Mouse (Mus musculus) forebrain, embryonic 11.5 days (tissue): ENCODE results near the gene Hist1h2br. TPM values are rescaled to one million over a fixed set of nuclear protein-coding genes. Genes with fewer than 3 reads are reported as not detected.
A peak's percentile ranks its signal among the peaks of the same experiment; 100 is the strongest.
"Not testable (repeated sequence)": the region's sequence is repeated elsewhere in the genome, so short reads cannot be mapped to it uniquely, and the experiment has no call there.

ENCODE experiments used
- ATAC-seq: fragments of 200-750 bp; cut with Nextera tagmentation; replicated peaks from 2 replicates; pipeline ENCODE4 v1.8.0; 2017; ENCODE audit warnings: moderate TSS enrichment; ENCODE audit not compliant: low FRiP score
- DNase-seq: peaks from one replicate; pipeline ENCODE4 v3.0.0-alpha.2; 2017; ENCODE audit warnings: low spot score
- H3K27ac ChIP-seq: fragments of 300-500 bp; sonication (generic); 2 replicates; pipeline ENCODE4 v1.5.1; 2014; ENCODE audit warnings: low read depth, low read length
- H3K27me3 ChIP-seq: fragments of 300-500 bp; sonication (generic); 2 replicates; pipeline ENCODE4 v1.6.1; 2014; ENCODE audit warnings: mild to moderate bottlenecking, low read length, mixed read lengths; ENCODE audit not compliant: control insufficient read depth, insufficient read depth
- H3K36me3 ChIP-seq: fragments of 300-500 bp; sonication (generic); 2 replicates; pipeline ENCODE4 v1.6.1; 2014; ENCODE audit warnings: mild to moderate bottlenecking, low read length, moderate library complexity, mixed read lengths; ENCODE audit not compliant: control insufficient read depth, insufficient read depth
- H3K4me1 ChIP-seq: fragments of 300-500 bp; sonication (generic); replicated peaks from 2 replicates; pipeline ENCODE4 v1.6.1; 2014; ENCODE audit warnings: low read length, mixed read lengths; ENCODE audit not compliant: control insufficient read depth, insufficient read depth
- H3K4me2 ChIP-seq: fragments of 300-500 bp; sonication (generic); 2 replicates; pipeline ENCODE4 v1.6.1; 2014; ENCODE audit warnings: low read depth, mild to moderate bottlenecking, low read length, moderate library complexity, mixed read lengths; ENCODE audit not compliant: severe bottlenecking
- H3K4me3 ChIP-seq: fragments of 300-500 bp; sonication (generic); 2 replicates; pipeline ENCODE4 v1.5.1; 2014; ENCODE audit warnings: low read depth, low read length
- H3K9ac ChIP-seq: fragments of 300-500 bp; sonication (generic); 2 replicates; pipeline ENCODE4 v1.6.1; 2014; ENCODE audit warnings: low read length
- H3K9me3 ChIP-seq: fragments of 300-500 bp; sonication (generic); 2 replicates; pipeline ENCODE4 v1.6.1; 2016; ENCODE audit warnings: low read length, mixed read lengths; ENCODE audit not compliant: control insufficient read depth
- WGBS: fragments of 180-500 bp; shearing (Covaris S2); extraction: QIAGEN DNeasy Blood & Tissue Kit; methylation state at CpG from one replicate; pipeline ENCODE4 v1.1.7; 2014; 5-methylcytosine and 5-hydroxymethylcytosine counted together
- polyA plus RNA-seq: library from polyadenylated mRNA; unstranded; fragments of >200 nt; fragmentation: Nextera tagmentation; extraction: Ambion mirVana; gene quantifications from 2 replicates; pipeline ENCODE4 v1.2.1, GENCODE M21; 2014

The Hist1h2br gene
- polyA plus RNA-seq, 1 experiment from 2014 or later, result 27.2 TPM

DNA sequence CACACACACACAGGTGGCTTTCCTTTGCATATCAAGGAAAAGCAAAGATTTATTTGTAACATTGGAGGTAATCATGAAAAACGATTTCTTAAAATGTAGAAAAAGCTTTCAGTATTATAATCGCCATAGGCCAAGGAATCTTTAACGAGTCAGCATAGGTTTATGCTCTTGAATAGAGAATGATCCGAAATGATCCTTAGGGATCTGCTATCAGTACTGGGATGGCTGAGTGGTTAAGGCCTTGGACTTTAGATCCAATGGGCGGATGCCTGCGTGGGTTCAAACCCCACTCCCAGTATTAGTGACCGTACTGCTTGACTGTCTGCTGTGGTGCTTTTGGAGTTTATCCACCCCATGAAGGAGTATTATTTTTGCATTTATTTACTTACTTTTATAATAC lies 38.0 kb upstream of the Hist1h2br start:
- H3K9me3 ChIP-seq, result no peaks in the 10 kb centered on the region
- H3K4me1 ChIP-seq, result 0 out of 2 replicates have a peak, but pooled peaks cover 2% of the 10 kb centered on the region
- H3K4me2 ChIP-seq, result no peak overlapping the region
- no peaks in the 10 kb centered on the region for H3K27me3 ChIP-seq
- no peak overlapping the region for H3K27ac ChIP-seq
- WGBS, result 91% methylated on average over 7 of the region's 7 CpGs
- H3K9ac ChIP-seq, result no peak overlapping the region
- no peak overlapping the region for H3K4me3 ChIP-seq
- peak; percentile 30 for DNase-seq
- ATAC-seq, result no peak
- H3K36me3 ChIP-seq, result no peaks in the 10 kb centered on the region

DNA sequence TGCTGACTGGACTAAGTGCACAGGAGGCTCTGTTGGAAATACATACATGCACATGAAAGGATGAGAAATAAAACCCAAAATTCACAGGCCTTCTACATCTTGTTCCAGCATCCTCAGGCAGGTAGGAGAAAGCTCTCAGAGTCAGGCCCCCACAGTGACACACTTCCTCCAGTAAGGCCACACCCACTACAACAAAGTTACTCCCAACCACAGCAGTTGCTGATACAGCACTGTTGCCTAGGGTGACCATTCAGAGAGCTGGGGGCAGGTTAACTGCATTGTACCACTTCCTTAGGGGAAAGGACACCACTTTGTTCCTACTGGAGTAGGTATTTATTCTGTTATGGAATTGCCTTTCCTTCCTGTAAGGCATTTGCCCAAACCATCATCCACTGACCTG lies 36.4 kb upstream of the Hist1h2br start:
- not testable (repeated sequence) for H3K4me1 ChIP-seq, H3K9me3 ChIP-seq, H3K27ac ChIP-seq, H3K4me2 ChIP-seq, DNase-seq, H3K9ac ChIP-seq, H3K36me3 ChIP-seq, ATAC-seq, H3K27me3 ChIP-seq, H3K4me3 ChIP-seq

- H3K4me1 ChIP-seq, H3K9ac ChIP-seq, H3K4me2 ChIP-seq, H3K4me3 ChIP-seq, H3K9me3 ChIP-seq, H3K36me3 ChIP-seq, H3K27me3 ChIP-seq, DNase-seq, H3K27ac ChIP-seq: not testable (repeated sequence)
- WGBS, result no CpG with 5 or more reads among the region's 4 CpGs
- ATAC-seq, result peak; percentile 72
Observed at GRCm38 (mm10) chr13:21803058-21803457, 30.5 kb upstream of the Hist1h2br start.

GRCm38 (mm10) chr13:21810073-21810472 lies 23.5 kb upstream of the Hist1h2br start, which contains the start of the genes Hist1h2bq and Hist1h2ao:
Gene Hist1h2bq, minus strand, starts transcription at chr13:21810197.
Gene Hist1h2ao, plus strand, starts transcription at chr13:21810465.
- H3K4me2 ChIP-seq, H3K27ac ChIP-seq, H3K4me1 ChIP-seq, H3K4me3 ChIP-seq, DNase-seq, H3K27me3 ChIP-seq, H3K9ac ChIP-seq, H3K36me3 ChIP-seq, H3K9me3 ChIP-seq: not testable (repeated sequence)
- ATAC-seq, result peak; percentile 97
- no CpG with 5 or more reads among the region's 23 CpGs for WGBS

DNA sequence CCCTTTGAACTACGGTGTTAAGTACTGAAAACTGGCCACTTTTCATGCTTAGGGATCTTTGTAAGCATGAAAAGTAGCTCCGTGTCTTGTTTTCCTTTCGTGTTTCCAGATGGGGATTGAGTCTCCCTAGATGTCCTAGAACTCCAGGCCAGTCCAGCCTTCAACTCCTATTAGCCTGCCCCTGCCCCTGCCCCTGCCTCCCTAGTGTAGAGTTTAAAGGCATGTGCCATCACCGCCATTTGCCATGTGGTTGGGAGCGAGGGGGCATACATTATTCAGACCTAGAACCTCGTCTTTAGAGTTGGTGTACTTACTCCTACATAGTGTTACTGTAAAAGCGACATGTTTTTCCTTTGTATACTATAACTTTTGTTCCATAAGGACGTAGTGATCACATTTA lies 22.5 kb upstream of the Hist1h2br start:
- not testable (repeated sequence) for H3K27ac ChIP-seq, H3K9ac ChIP-seq, H3K36me3 ChIP-seq, H3K4me3 ChIP-seq, H3K4me1 ChIP-seq, H3K27me3 ChIP-seq, H3K4me2 ChIP-seq, DNase-seq, H3K9me3 ChIP-seq
- peak; percentile 49 for ATAC-seq
- WGBS, result no CpG with 5 or more reads among the region's 8 CpGs

GRCm38 (mm10) chr13:21811539-21811938 lies 22.0 kb upstream of the Hist1h2br start, which contains the start of gene Hist1h4m:
Gene Hist1h4m, plus strand, starts transcription at chr13:21811746.
- not testable (repeated sequence) for DNase-seq, H3K27me3 ChIP-seq, H3K4me3 ChIP-seq, H3K36me3 ChIP-seq, H3K27ac ChIP-seq, H3K9ac ChIP-seq, H3K4me1 ChIP-seq, H3K9me3 ChIP-seq
- ATAC-seq, result peak; percentile 62
- no CpG with 5 or more reads among the region's 24 CpGs for WGBS
- H3K4me2 ChIP-seq, result 0 out of 2 replicates have a peak within 1 kb of the TSS, but pooled peaks have one; percentile 15

DNA sequence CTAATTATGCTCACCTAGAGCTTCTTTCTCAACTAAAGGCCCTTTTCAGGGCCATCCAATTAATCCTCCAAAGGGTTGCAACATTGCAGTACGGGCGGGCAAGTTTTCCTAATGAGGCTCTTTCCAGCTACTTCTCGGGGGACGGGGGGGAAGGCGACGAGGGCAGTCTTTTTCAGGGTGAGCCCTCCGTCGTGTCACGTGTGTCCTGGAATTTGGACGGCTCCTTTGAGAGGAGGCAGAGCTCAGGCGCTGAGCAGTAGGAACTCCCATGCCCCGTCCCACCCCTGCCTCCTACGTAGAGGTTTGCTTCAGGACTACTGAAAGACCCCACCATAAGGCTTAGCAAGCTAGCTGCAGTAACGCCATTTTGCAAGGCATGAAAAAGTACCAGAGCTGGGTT lies 21.5 kb upstream of the Hist1h2br start:
- not testable (repeated sequence) for H3K4me3 ChIP-seq, H3K27ac ChIP-seq, H3K9me3 ChIP-seq, H3K9ac ChIP-seq, H3K27me3 ChIP-seq, DNase-seq, H3K36me3 ChIP-seq, H3K4me1 ChIP-seq
- 0 out of 2 replicates have a peak overlapping the region, but pooled peaks have one; percentile 15 for H3K4me2 ChIP-seq
- whole genome bisulfite sequencing, result 0% methylated on average over 12 of the region's 14 CpGs
- peak; percentile 69 for ATAC-seq

GRCm38 (mm10) chr13:21820082-21820890 lies 13.3 kb upstream of the Hist1h2br start:
- H3K9me3 ChIP-seq, H3K36me3 ChIP-seq, H3K27me3 ChIP-seq, ATAC-seq, H3K4me1 ChIP-seq, DNase-seq, H3K4me2 ChIP-seq, H3K27ac ChIP-seq, H3K9ac ChIP-seq, H3K4me3 ChIP-seq: not testable (repeated sequence)
- WGBS, result 68% methylated on average over 7 of the region's 16 CpGs

DNA sequence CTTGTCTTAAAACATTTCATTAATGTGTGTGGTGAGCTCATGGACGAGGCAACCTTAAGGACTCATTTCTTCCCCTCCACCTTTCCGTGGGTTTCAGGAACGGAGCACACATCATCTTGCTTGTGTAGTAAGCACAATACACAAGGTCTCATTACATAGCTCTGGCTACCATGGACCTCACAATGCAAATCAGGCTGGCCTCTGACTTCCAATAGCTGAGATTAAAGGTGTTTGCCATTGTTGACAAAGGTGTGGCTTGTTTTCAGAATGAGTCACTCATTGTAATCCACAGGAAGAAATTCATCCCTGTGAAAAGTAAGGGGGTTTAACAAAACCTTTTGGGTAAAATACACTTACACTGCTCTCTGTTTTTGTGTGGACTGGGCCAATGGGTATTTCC lies 5.0 kb upstream of the Hist1h2br start:
- WGBS, result 78% methylated on average over 3 of the region's 3 CpGs
- Histone ChIP-seq H3K4me3 (no peak overlapping the region), H3K9me3 (no peaks in the 10 kb centered on the region), H3K4me1 (no peaks in the 10 kb centered on the region), H3K4me2 (no peak overlapping the region), H3K27me3 (no peaks in the 10 kb centered on the region), H3K9ac (no peak overlapping the region), H3K36me3 (no peaks in the 10 kb centered on the region), H3K27ac (no peak overlapping the region)
- no peak for DNase-seq
- ATAC-seq, result no peak
